Mouse (Mus musculus): ENCODE measurements at regions not wholly inside any gene's neighbourhood (a gene's known extent, or its start where the extent isn't known, plus 50 kb on each side); places are given as distances from the start of the nearest gene placed in this dataset.

DNA sequence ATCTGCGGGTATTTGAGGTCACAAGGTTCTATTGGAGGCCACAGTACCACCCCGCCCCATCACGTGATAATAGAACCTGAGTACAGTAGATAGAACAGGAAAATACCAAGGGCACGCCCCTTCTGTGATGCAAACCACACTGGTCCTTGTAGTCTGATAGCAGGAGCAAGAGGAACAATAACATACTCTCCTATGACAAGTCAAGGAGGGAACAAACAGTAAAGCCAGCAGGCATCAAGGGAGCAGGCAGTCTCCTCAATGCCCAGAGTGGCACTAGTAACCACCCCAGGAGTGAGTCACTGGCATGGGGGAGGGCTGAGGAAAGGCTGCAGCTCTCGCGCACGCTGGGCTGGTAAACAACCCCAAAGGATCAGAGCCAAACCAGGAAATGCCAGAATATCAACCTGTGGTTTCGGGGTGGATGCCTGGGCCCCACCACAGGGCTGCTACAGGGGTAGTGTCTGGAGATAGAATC, 150.5 kb upstream of the Tmc1 start:
- no peak for DNase-seq (ENCODE audit: low read depth, low spot score)

DNA sequence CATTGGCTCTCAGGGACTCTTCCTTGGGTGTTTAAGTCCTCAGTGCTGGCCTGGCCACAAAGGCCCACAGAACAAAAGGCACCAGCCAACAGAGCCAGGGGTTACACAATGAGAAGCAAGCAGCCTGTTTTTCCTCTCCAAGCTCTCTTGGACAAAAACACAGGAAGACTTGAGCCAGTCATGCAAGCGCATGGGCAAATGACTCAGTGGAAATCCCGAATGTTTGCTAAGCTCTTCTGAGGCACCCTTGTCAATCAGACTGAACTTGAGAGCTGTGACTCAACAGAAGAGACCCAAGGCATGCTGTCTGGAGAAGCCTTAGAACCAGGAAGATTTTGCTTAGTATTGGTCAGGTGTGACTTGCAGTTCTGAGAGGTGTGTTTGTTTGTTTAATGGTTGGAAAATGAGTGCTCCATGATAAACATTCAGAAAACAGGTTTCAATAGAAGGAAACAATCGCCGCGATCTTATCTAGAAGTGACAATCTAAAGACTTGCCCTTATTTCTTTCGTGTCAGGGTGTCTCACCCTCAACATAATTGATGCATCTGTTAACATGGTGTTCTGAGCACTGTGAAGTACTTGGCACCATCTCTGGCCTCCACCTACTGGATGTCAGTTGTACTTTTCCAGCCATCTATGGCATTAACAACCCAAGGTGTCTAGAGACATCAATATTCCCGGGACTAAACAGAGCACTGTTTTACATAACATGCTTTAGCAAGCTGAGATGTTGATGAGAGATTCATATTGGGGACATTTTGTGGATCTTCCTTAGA, 124.0 kb upstream of the Tmc1 start:
- DNase-seq (ENCODE audit: low read depth, low spot score): no peak

DNA sequence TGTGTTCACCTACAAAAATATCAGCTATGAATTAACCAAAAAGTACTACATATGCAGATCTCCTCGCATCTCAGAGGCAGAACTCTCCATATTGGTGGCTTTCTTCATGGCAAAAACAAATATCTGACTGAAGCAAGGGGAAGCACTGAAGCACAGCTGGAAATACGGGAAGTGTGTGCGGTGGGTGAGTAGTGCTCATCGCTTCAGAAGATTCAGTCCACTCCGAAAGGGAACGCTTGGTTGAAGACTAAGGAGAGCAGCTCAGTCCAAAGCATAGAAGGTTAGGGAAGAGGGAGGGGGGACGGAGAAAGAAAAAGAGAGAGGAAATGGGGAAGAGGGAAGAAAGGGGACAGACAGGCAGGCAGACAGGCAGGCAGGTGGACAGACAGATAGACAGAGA, 114.4 kb upstream of the Tmc1 start:
- no peak for DNase-seq (ENCODE audit: low read depth, low spot score)

DNA sequence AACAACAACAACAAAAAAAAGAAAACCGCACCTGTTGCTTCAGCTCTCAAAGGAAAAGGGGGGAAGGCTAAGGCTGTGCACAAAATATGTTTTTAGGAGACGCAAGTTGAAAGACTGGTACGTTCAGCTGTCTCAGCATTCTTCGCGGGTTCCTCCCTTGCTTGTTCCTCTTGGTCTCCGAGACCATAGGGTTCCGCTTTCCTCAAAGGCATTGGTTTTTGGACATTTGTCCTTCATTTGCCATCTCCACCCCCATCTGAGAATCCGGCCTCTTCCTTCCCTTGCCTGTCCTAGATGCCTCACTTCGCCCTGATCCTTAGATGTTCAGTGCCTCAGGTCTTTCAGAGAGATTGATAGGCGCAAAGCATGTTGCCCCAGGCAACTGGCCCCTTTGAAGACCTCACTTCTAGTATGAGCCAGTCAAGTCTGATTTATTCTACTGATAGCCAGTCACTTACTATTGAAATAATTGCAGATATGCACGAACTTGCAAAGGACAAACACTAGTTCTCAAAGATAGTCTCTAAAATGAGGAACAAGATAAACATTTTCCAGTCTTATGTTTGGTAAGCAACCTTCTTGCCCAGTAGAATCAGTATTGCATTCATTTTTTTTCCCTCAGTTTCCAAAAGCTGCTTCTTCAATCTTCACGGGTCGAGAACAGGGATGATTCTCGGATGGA, 112.6 kb upstream of the Tmc1 start:
- no peak for DNase-seq (ENCODE audit: low read depth, low spot score)

DNA sequence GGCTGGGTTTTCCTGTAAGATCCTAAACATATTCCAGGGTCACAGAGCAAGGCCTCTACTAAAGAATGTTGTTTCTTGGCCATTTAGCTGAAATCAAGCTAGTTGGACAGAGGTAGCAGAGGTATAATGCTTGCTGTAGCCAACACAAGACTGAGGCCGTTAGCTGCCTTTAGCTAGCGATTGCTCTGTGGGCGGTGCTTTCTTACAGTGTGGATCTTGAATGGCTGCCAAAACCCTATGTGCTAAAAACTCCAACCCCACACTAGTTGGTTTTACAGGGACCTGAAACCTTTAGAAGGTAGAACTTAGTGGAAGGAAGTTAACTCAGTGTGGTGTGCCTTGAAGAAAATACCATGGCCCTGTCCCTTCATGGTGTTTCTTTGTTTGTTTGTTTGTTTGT, 110.9 kb upstream of the Tmc1 start:
- DNase-seq (ENCODE audit: low read depth, low spot score): no peak

DNA sequence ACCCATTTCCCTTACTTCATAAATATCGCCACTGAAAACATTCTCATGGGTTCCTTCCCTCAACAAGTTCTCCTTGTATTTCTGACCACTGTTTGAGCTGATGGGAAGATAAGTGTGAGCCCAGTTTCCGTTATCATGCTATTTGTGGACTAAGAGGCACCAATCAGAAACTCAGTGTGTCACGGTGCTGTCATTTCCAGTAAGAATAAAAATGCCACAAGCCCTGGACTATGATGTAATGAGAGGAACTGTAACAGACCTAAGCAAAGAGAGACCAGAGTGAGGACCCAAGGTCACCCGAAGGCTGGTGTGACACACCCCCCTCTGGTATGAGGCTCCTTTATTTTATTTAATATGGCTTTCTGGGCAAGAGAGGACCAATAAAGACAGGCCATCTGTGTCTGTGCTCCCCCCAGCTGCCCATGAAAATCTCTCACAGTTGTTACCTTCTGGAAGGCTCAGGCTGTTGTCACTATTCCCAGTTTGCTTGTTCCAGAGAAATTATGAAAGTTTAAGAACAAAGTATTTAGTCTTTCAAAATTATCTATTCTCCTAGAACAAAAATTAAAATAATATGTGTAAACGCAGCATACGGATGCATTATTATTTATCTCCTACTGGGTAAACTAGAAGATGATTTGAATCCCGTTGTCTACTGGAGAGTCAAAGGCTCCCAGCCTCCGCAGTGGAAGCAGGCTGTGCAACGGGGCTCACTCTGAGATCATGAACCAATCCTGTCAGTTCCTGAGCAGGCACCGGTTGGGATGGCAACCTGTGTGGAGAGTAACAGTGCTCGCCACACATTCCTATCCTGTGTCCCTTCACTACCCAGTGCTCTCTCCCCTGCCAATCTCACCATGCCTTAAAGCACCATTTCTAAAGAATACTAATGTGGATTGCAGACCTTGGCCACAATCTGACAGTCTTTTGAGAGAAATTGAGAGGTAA, 99.9 kb upstream of the Tmc1 start:
- no peak for DNase-seq (ENCODE audit: low read depth, low spot score)

DNA sequence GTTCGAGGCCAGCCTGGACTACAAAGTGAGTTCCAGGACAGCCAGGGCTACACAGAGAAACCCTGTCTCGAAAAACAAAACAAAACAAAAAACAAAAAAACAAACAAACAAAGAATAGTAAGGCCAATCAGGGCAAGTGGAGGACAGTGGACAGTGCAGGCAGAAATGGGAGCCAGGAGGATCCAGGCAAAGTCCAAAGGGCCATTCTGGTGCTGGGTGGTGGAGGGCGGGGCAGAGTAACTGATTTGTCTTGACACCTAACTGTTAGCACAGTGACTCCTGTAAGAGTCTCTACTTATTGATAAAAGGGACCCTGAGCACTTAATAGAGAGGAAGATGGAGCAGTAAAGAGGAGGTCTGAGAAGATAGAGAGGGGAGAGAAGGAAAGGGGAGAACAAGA, 98.8 kb upstream of the Tmc1 start:
- no peak for DNase-seq (ENCODE audit: low read depth, low spot score)

DNA sequence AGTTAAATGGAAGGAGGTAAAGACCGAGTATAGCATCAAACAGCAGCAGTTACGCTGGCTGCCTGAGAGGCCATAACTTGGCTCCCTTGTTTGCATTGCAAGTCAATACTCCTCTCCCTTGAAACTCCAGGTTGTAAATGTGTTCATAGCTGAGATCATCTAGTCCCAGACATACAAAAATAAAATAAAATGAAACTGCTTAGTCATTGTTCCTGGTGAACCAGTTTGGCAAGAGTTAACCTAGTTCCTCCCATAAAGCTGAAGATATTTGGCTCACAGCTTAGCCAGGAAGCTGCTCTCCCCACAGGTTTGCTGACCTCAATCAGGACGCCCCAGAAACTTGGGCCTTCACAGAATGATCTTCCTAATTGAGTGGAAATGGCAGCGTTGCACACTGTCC, 97.9 kb upstream of the Tmc1 start:
- no peak for DNase-seq (ENCODE audit: low read depth, low spot score)

DNA sequence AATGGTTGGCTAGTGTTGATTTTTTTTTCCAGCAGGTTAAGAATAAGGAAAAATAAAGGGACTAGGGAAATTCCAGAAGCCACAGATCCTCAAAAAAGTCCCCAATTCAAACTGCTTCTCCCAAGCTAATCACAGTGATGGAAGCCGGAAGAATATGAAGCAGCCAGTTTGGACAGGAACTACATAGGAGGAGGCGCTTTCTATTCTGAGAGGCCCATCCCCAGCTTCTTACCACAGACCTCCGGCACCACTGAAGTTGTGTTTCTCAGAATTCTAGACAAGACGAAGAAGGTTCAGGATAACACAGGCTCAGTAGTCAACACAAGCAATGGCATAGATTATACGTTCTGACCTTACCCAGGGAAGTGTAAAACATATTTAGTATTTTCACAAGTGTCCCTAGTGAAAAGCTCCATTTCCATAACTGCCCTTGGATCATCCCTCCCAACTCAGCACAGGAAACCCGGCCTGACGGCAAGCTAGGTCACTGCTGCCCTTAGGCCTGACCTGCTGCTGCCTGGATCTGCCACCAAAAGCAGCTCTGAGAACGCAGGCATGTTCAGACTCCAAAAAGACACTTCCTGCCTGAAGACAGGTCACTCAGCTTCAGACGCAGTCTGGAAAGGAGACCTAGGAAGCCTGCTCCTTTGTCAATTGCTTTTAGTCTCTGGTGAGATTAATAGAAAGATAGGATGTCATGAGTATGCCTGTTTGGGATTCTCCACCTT, 97.2 kb upstream of the Tmc1 start:
- DNase-seq (ENCODE audit: low read depth, low spot score): no peak

DNA sequence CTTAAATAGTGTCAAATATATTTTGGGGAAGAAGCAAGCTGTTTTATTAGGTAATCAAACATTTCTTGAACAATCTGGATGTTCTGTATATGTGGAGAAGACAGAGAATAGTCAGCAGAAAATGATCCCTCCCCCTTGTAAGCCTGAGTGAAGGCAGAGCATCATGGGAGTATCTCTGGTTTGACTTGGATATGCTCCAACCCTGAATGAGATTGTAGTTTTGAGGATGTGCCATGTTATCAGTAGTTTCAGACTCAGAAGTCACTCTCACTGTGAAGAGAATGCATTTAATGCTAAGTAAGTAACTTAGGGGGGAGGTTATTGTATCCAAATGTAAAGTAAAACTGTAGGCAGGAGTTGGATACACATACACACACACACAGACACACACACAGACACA, 95.3 kb upstream of the Tmc1 start:
- DNase-seq (ENCODE audit: low read depth, low spot score): no peak

DNA sequence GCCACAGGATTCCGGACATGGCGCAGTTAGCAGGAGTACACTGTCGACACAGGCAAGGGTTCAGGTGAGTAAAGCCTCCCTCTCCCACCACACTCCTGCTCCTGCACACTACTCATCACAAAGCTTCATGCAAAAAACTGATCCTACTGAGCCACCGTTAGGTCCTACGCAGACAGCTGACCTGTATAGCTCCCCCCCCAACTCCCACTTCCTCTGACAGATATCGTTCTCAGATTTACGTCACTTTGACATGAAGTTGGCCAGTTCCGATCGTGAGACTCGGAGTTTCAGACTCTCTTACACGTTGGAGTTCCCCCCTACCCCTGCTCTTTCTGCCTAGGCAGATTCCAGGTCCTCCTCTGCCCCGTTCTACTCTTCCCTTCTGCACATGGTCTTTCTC, 91.6 kb upstream of the Tmc1 start:
- no peak for DNase-seq (ENCODE audit: low read depth, low spot score)

DNA sequence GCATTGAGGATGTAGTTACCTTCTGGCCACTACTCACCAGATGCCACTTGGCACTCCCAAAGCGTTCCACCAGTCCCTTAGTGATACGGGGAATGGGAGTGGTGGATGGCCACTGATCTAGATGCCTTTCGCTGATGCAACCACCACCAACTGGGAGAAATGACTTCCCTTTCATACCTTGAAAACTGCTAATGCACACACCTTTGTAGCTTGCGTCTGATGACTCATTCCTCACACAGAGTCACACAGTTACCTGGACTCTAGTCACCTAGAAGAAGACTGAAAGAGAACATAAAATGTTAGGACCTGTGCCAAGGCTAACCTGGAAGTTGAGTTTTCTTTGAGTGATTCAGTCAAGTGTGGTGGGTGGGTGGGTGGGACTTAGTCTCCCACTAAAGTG, 90.0 kb upstream of the Tmc1 start:
- DNase-seq (ENCODE audit: low read depth, low spot score): no peak

DNA sequence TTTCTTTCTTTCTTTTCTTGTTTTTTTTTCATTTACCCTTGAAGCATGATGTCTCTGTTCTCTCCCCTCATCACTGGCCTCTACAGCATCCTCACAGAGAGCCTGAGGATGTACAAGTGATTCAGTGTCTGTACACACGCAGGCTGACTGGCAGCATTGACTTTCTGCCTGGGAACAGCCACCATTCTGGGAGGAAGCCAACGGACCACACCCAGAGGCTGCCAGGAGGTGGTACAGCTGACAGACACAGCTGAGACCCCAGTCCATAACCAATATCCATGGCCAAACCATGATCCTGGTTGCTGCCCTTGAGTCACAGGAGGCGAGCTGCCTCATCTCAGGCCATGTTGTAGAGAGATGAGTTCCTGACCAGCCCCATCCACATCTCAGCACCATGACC, 88.5 kb upstream of the Tmc1 start:
- no peak for DNase-seq (ENCODE audit: low read depth, low spot score)

DNA sequence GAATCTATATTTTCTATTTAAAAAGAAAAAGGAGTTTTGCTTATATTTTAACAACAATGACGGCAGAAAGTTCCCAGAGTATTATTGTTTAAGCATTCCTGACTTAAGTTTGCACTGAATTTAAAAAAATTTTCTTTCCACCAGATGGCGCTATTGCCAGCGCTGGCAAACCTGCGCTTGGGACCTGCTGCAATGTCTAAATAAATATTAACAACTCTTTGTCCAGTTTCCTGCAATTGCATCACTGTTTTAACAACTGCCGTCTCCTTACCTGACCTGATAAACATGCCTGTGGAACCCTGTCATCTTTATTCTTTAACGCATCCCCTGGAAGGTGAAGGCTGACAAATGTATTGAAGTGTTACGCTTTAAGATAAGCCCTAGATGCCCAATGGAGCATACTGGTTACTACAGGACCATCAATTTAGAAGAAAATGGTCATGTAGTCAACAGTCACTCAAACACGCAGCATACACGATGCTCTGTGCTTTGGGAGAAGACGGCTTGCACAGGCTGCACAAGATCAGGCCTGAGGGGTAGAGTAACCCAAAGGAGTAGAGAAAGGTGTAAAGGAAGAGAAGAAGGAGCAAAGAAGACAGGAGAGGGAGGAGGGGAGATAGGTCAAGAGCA, 83.6 kb upstream of the Tmc1 start:
- peak; percentile 41 for DNase-seq (ENCODE audit: low read depth, low spot score)

DNA sequence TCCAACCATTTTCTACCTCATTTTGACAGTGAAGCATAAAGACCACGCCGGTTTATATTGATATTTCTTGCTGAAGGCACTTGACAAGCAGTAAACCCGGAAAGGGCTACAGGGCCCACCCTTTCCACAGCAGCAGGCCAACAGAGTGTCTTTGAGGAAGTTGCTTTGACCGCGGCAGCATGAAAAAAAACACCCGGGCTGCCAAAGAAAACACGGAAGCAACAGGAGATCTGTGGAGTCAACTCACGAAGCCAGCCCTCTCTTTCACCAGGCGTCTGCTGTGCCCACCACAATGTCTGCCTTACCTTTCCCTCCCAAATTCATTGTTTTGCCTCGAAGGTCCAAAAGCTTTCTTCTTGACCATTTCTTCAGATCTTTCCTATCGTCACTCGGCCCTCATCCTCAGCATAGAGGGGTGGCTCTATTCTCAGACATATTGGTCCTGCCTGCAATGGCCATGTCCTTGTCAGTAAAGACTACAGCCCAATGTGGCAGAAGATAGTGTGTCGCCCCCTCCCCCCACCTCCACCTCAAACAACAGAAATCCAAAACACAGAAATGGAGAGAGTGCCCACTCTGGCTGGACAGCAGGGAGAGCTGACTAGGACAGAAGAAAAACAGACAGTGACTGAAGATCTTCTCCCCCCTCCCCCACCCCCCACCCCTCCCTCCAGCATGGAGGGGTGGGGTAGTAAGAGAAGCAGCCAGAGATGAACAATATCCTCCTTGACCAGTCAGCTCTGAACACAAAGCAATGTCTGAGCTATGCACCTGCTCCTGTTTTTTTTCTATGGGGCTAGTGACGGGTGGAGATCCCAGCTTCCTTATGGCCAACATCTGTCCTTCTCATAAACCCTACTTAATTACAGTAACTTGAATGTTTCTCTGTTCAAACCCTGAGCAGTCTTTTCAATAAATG, 82.8 kb upstream of the Tmc1 start:
- DNase-seq (ENCODE audit: low read depth, low spot score): no peak

DNA sequence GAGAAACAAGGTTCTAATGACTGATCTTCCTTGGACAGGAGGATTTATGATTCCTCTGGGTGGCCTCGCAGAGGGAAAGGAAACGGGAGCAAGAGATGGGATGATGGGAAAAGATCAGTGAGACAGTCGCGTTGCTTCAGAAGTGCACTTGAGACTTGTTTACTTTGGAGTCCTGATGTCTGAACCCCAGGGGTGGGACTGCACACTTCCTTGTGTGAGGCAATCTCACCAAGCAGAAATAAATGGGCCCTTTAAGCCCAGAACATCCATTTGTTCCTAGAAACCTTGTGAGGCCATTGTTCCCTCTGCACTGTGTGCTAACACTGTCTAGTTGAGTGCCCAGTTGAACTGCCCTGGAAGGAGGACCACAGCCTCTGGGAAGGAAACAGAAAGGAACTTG, 81.5 kb upstream of the Tmc1 start:
- no peak for DNase-seq (ENCODE audit: low read depth, low spot score)

DNA sequence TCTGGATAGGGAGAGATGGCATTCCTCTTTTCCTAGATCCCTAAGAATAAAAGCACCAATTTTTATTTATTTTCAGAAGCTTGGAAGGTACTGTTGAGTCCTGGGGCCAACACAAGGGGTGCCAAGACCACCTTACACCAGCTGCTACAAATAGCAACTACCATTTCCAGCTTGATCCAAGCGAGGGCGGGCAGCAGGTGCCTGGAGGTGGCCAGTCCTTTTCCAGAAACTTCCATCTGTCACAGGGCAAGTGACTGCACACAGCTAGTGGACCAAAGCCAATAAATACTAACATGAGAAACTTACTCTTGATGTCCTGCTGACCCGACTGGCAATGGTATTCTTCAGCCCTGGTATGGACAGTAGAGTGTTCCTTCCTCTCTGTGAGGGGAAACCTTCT, 80.0 kb upstream of the Tmc1 start:
- no peak for DNase-seq (ENCODE audit: low read depth, low spot score)

DNA sequence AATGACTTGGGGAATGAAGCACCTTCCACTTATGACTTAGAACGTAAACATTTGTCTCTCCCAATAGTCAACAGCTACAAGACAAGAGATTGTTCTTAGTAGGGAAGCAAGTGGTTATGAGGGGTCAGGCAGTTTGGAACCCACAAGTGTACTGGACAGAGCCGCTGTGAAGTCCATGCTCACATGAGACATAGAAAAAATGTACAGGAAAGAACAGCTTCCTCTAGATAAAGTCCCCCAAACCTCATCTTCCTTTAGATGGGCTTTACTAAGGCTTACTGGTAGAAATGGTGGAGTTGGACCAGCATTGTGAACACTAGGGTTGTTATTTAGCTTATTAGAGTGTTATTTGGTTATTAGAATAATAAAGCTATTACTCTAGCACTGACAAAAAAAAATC, 78.6 kb upstream of the Tmc1 start:
- DNase-seq (ENCODE audit: low read depth, low spot score): no peak

DNA sequence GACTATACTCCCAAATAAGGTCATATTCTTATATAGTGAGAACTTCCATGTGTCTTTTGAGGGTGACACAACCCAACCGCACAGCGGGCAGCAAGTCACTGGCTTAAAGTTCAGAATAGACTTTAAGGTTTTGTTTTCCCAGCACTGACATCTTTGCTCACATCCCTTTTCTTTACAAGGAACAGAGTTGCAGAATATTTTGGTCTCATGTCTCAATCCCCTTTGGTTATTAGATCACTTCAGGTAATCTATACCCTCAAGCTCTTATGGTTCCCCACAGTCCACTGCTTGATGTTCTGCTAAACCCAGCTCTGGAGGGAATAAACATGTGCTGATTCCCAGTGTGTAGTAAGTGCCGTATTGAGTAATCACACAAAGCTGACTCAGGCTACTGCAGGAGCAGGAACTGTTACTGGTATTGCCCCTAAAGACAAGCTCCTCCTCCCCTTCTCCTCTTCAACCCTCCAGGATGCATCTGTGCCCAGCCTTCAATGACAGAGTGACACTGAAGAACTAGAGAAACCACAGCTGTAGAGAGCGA, 77.8 kb upstream of the Tmc1 start:
- DNase-seq (ENCODE audit: low read depth, low spot score): no peak

DNA sequence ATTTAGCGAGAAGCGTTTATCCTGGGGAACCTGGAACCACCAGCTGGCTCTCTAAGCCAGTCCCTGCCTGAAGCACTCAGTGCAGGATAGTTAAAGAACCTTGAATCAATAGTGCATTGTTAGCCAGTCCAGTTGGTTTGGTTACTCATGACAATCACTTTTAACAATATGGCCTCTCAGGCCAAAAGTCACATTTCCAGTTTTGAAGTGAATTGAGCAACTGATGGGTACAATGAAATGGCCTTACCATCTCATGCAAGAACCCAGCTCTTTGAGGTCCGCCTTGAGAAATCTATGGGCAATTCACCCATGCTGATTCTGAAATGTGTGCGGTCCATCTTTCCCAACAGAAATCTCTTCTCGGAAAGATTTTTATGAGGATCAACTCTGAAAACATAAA, 77.0 kb upstream of the Tmc1 start:
- DNase-seq (ENCODE audit: low read depth, low spot score): no peak
